Mouse (Mus musculus) liver, adult 2 months (tissue): ENCODE measurements around the gene Kcnab3.

Experiments
- CTCF ChIP-seq: fragments of 200-500 bp; IDR thresholded peaks from 2 replicates; pipeline ENCODE4 v1.5.1; 2011; ENCODE audit warnings: low read depth, low read length, control low read depth
- POLR2A ChIP-seq: fragments of 200-500 bp; IDR thresholded peaks from 2 replicates; pipeline ENCODE4 v1.6.1; 2011; ENCODE audit warnings: low read length, control low read depth; ENCODE audit not compliant: insufficient read depth; ENCODE audit errors: extremely low read depth

- TF ChIP-seq CTCF, result no peak
- no peak for TF ChIP-seq POLR2A
These were observed 28.3 kb upstream of the Kcnab3 start for GRCm38 (mm10) chr11:69297799-69298198.
